Mouse (Mus musculus): ENCODE measurements around the gene Cdr2l. TPM values are rescaled to one million over a fixed set of nuclear protein-coding genes. Genes with fewer than 3 reads are reported as not detected.

The Cdr2l gene
- total and polyA plus RNA-seq, 3 experiments = 4.5 to 6.2 (median 4.5) TPM

DNA sequence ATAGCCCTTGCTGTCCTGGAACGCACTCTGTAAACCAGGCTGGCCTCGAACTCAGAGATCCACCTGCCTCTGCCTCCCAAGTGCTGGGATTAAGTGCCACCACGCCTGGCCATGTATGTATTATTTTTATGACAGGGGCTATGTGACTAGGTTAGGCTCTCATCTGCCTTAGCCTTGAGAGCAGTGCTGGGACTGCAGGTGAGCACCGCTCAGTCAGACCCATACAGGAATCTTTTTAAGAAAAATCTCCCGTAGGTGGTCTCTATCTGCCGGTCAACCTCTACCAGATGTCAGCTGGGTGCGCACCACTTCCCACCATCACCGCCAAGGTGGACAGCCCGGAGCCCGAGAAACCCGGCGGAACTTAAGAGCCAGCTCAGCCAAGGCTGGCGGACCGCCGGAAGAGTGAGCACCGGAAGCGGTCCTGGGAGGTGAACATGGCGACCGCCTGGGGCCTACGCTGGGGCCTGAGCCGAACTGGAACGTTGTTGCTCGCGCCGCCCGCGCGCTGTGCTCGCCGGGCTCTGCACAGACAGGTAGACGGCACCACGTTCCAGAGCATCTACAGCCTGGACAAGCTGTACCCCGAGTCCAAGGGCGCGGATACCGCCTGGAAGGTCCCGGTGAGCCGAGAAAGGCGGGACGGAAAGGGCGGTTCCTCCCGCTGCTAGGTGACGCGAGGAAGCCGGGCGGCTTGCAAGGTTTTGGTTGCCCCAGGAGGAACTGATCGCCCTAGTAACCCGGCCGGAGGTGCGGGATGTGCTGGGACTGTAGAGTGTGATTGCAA, 21.8 kb downstream of the Cdr2l start, which contains the start of gene Mrpl58:
TSS of gene Mrpl58 (plus strand) at position 415 of the 787 bp plus-strand sequence.
- no peaks in the 10 kb centered on the region; the same call in 1 of the 2 replicates for H3K36me3 ChIP-seq (ENCODE audit: control insufficient read depth, insufficient read depth, low read length)
- H3K27ac ChIP-seq = peak within 1 kb of the TSS; percentile 92
- WGBS = 3% methylated on average over 50 of the region's 50 CpGs
- TF ChIP-seq EP300 (IDR thresholded peaks at IDR 0.05; ENCODE audit: insufficient read depth, low read depth, low read length) (peak; percentile 32; the same call in 1 of the 2 replicates), POLR2A (IDR thresholded peaks at IDR 0.05; ENCODE audit: insufficient read depth, low read depth, low read length) (peak; percentile 77), CTCF (IDR thresholded peaks at IDR 0.05) (peak; percentile 19; the same call in 1 of the 2 replicates)
- H3K9ac ChIP-seq (ENCODE audit: low read depth, low read length) = peak within 1 kb of the TSS; percentile 92
- intact Hi-C loops (cut with DNase I) = loop anchor here (1.0 to 2.0 kb wide), 3 partner anchors 9 to 45 kb away; no protein-coding TSS in a partner anchor
- peak; percentile 92 for DNase-seq
- no peaks in the 10 kb centered on the region for H3K79me2 ChIP-seq (replicated peaks; ENCODE audit: control insufficient read depth, insufficient read depth, low read length)
- no peaks in the 10 kb centered on the region for H3K27me3 ChIP-seq (ENCODE audit: control insufficient read depth, insufficient read depth, low read length)
- H3K4me1 ChIP-seq (ENCODE audit: control insufficient read depth, insufficient read depth, low read length) = peaks cover 5% of the 10 kb centered on the region
- peak within 1 kb of the TSS; percentile 91 for H3K4me3 ChIP-seq

DNA sequence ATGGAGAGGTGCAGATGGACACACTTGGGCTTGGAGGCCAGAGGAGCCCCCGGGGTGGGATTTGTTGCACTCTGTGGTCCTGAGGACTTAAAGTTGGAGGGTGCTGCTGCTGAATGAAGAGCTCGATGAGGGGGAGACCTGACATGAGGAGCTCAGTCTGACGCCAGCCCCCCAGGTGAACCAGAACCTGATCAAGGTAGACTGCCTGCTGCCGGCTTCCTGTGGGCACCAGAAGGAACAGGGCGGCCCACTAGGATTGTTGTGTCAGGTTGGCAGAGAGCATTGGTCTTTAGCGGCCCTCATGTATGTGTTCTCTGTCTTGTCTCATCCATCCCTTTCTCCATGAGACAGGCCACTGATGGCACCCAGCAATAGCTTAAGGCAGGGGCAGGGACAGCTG, 24.0 kb downstream of the Cdr2l start:
- intact Hi-C loops (cut with DNase I) = no loop called here
- no peak overlapping the region for H3K4me3 ChIP-seq
- peaks cover 5% of the 10 kb centered on the region for H3K4me1 ChIP-seq (ENCODE audit: control insufficient read depth, insufficient read depth, low read length)
- WGBS = 96% methylated on average over 6 of the region's 6 CpGs
- no peaks in the 10 kb centered on the region for H3K27me3 ChIP-seq (ENCODE audit: control insufficient read depth, insufficient read depth, low read length)
- no peaks in the 10 kb centered on the region; the same call in 1 of the 2 replicates for H3K36me3 ChIP-seq (ENCODE audit: control insufficient read depth, insufficient read depth, low read length)
- H3K27ac ChIP-seq = no peak overlapping the region
- no peaks in the 10 kb centered on the region for H3K79me2 ChIP-seq (replicated peaks; ENCODE audit: control insufficient read depth, insufficient read depth, low read length)
- TF ChIP-seq EP300 (IDR thresholded peaks at IDR 0.05; ENCODE audit: insufficient read depth, low read depth, low read length) (no peak), POLR2A (IDR thresholded peaks at IDR 0.05; ENCODE audit: insufficient read depth, low read depth, low read length) (no peak), CTCF (IDR thresholded peaks at IDR 0.05) (no peak)
- no peak for DNase-seq
- no peak overlapping the region for H3K9ac ChIP-seq (ENCODE audit: low read depth, low read length)

DNA sequence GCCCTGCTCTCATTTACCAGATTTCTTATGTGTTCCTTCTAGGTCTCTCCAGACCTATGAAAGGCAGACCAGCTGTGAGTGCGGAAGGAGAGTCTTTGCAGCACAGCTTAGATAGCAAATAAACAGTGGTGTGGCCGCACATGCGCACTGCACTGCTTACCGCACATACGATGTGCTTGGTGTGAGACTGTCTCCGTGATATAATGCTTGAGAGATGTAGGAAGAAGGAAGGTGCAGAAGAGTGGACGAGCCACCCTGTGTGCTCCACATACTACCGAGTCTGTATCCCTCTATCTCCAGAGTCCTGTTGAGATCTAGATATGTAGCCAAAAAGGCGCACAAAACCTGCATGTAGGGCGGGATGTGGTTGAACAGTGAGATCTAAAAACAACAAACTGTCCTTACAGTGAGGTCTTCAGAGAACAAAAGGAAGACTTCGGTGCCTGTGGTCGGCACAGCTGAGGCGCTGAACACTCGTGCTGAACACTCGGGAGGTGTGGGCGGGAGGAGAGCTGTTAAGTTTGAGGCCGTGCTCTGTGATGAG, 25.2 kb downstream of the Cdr2l start:
- H3K4me3 ChIP-seq = no peak overlapping the region
- peaks cover 8% of the 10 kb centered on the region for H3K4me1 ChIP-seq (ENCODE audit: control insufficient read depth, insufficient read depth, low read length)
- no peak overlapping the region for H3K9ac ChIP-seq (ENCODE audit: low read depth, low read length)
- intact Hi-C loops (cut with DNase I) = no loop called here
- H3K79me2 ChIP-seq (replicated peaks; ENCODE audit: control insufficient read depth, insufficient read depth, low read length) = no peaks in the 10 kb centered on the region
- no peak for TF ChIP-seq POLR2A (IDR thresholded peaks at IDR 0.05; ENCODE audit: insufficient read depth, low read depth, low read length)
- no peak for TF ChIP-seq EP300 (IDR thresholded peaks at IDR 0.05; ENCODE audit: insufficient read depth, low read depth, low read length)
- no peak for TF ChIP-seq CTCF (IDR thresholded peaks at IDR 0.05)
- H3K36me3 ChIP-seq (ENCODE audit: control insufficient read depth, insufficient read depth, low read length) = no peaks in the 10 kb centered on the region; the same call in 1 of the 2 replicates
- WGBS = 86% methylated on average over 17 of the region's 17 CpGs
- DNase-seq = no peak
- no peaks in the 10 kb centered on the region for H3K27me3 ChIP-seq (ENCODE audit: control insufficient read depth, insufficient read depth, low read length)
- H3K27ac ChIP-seq = no peak overlapping the region

DNA sequence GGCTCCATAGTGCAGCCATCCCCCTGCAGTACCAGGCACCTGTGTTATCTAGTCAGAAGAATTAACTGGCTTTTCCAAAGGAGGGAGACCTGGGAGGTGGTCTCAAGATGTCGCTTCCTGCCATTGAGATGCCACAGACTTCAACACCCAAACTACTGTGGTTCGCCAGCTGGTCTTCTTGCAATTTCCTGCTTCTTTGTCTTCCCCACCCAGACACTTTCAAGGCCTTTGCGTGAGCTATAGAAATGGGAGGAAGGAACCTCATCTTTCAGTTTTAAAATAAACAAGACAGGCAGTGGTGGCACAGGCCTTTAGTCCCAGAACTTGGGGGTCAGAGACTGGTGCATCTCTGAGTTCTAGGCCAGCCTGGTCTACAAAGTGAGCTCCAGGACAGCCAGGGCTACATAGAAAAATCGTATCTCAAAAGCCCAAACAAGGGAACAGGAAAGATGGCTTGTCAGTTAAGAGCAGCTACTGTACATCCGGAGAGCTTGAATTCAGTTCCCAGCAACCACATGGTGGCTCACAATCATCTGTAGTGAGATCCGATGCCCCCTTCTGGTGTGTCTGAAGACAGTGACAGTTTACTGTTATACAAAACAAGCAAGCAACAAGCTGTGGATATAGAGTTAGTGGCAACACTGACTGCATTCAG, 26.7 kb downstream of the Cdr2l start:
- no peak for TF ChIP-seq POLR2A (IDR thresholded peaks at IDR 0.05; ENCODE audit: insufficient read depth, low read depth, low read length)
- TF ChIP-seq EP300 (IDR thresholded peaks at IDR 0.05; ENCODE audit: insufficient read depth, low read depth, low read length) = no peak
- no peak for TF ChIP-seq CTCF (IDR thresholded peaks at IDR 0.05)
- no peak overlapping the region for H3K27ac ChIP-seq

DNA sequence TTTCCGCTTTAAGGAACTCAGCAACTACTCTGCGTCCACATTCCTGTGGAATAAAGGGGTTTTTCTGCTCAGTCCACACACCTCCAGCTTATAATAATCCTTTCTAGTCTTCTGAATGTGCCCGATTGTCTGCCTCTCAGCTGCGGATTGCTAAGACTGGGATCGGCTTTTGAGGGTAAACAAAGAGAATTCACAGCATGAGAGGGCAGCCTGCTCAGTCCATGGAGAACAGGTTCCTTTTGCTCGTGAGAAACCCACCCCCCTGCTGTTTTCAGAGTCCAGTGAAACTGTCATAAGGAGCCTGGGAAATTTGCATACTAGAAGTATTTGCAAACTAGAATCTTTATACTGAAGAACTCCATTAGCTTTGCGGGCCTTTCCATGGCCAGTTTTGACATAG, 27.8 kb downstream of the Cdr2l start:
- H3K36me3 ChIP-seq (ENCODE audit: control insufficient read depth, insufficient read depth, low read length) = no peaks in the 10 kb centered on the region; the same call in 1 of the 2 replicates

More for the DNA sequence above, 26.7 kb downstream of the Cdr2l start:
- H3K4me3 ChIP-seq = no peak overlapping the region
- H3K4me1 ChIP-seq (ENCODE audit: control insufficient read depth, insufficient read depth, low read length) = peaks cover 6% of the 10 kb centered on the region
- 55% methylated on average over 6 of the region's 6 CpGs for WGBS
- H3K9ac ChIP-seq (ENCODE audit: low read depth, low read length) = no peak overlapping the region
- H3K36me3 ChIP-seq (ENCODE audit: control insufficient read depth, insufficient read depth, low read length) = no peaks in the 10 kb centered on the region; the same call in 1 of the 2 replicates
- intact Hi-C loops (cut with DNase I) = no loop called here
- H3K27me3 ChIP-seq (ENCODE audit: control insufficient read depth, insufficient read depth, low read length) = no peaks in the 10 kb centered on the region
- no peak for DNase-seq
- H3K79me2 ChIP-seq (replicated peaks; ENCODE audit: control insufficient read depth, insufficient read depth, low read length) = no peaks in the 10 kb centered on the region

More for the DNA sequence above, 27.8 kb downstream of the Cdr2l start:
- Histone ChIP-seq H3K27ac (no peak overlapping the region), H3K79me2 (replicated peaks; ENCODE audit: control insufficient read depth, insufficient read depth, low read length) (no peaks in the 10 kb centered on the region), H3K27me3 (ENCODE audit: control insufficient read depth, insufficient read depth, low read length) (no peaks in the 10 kb centered on the region), H3K9ac (ENCODE audit: low read depth, low read length) (no peak overlapping the region), H3K4me3 (no peak overlapping the region), H3K4me1 (ENCODE audit: control insufficient read depth, insufficient read depth, low read length) (peaks cover 5% of the 10 kb centered on the region)
- DNase-seq = no peak
- TF ChIP-seq POLR2A (IDR thresholded peaks at IDR 0.05; ENCODE audit: insufficient read depth, low read depth, low read length) (no peak), EP300 (IDR thresholded peaks at IDR 0.05; ENCODE audit: insufficient read depth, low read depth, low read length) (no peak), CTCF (IDR thresholded peaks at IDR 0.05) (no peak)
- 88% methylated on average over 7 of the region's 7 CpGs for WGBS
- intact Hi-C loops (cut with DNase I) = no loop called here

Measured in heart, adult 2 months (tissue).